Mouse (Mus musculus): ENCODE results near the gene Stac3. TPM values are rescaled to one million over a fixed set of nuclear protein-coding genes. Genes with fewer than 3 reads are reported as not detected.

The Stac3 gene
- total RNA-seq, 2 experiments from 2014 or later, result 5.0 to 6.4 TPM

GRCm38 (mm10) chr10:127509051-127509836 is 7.8 kb downstream of the Stac3 start:
- DNase-seq (ENCODE audit: low spot score in 2 of 2), result peak; percentile 87 to 90

- DNase-seq (ENCODE audit: low spot score in 2 of 2), result peak; percentile 48 to 66
These were observed 8.6 kb downstream of the Stac3 start for GRCm38 (mm10) chr10:127509837-127510701.

GRCm38 (mm10) chr10:127510895-127511617 is 9.6 kb downstream of the Stac3 start:
- peak in 1 of 2 experiments; percentile 21 for DNase-seq (ENCODE audit: low spot score in 2 of 2)

DNA sequence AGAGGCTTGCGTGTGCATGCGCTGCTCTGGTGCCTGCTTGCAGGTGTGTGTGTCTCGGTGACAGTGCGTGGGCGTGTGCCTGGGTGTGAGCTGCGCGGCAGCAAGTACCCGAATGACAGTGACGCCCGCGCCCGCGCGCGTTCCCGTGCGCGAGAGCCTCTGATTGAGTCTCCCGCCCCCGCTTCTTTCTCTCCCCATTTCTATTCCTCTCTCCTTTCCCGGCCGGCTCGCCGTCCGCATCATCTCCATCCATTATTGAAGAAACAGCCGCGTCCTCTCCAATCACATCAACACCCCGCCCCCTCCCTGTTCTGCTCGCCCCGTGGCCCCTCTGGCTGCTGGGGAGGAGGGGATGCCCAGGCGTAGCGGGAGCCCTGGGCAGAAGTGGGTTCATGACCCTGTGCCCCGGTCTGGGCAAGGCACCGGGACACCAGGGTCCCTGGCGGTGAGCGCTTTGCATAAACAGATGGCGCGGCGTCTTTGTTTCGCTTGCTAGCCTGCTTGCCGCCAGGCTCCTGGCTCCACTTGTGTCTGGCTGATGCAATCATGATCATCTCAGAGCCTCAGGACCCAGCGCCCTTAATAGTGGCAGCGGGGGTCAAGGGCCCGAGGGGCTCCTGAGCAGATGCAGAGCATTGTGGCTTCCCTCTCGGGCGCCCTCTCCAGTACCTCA is 10.3 kb downstream of the Stac3 start:
- peak; percentile 76 to 87 for DNase-seq (ENCODE audit: low spot score in 2 of 2)

- DNase-seq (ENCODE audit: low spot score in 2 of 2), result no peak
These were observed 10.8 kb downstream of the Stac3 start for GRCm38 (mm10) chr10:127512307-127512666.

DNA sequence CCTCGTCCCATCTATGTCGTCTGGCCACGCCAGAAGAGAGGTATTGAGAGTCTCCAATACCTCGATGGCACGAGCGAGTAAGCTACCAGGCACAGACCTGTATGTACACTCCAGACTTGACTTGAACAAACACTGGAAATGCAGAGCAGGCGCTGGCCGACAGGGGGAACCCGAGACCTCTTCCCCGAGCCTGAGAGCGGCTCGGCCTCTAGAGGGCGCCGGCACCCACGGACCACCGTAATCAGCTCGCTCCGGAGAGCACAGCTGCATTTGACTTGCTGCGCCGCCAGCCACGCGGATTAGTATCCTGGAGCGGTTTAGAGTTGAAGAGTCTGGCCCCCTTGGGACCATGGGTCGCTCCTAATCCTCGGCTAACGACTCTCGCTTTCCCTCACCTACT is 11.3 kb downstream of the Stac3 start:
- DNase-seq (ENCODE audit: low spot score in 2 of 2), result peak; percentile 96 to 97

DNA sequence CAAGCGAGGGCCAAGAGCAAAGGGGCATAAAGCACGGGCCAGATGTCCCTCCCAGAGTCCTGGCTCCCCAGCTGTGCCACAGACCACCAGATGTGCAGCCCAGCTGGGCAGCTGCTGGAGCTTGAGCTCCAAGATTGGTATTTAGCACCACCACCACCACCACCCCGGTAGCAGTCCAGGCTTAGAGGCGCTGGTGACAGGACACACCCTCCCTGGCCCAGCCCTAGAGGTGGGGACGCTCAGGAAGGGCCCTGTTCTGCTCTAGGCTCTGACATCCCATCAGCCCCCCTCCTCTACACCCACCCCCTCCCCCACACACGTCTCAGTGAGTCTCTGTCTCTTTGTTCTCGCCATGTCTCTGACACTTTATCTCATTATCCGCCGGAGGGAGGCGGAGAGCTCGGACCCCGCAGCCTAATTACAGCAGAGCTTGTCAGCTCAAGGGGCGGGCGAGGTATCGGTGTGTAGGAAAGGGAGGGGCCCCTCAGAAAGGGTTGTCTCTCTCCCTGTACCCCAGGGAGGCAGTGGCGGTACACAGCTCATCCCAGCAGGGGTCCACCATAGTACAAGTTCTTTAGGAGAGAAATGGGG is 12.1 kb downstream of the Stac3 start:
- no peak for DNase-seq (ENCODE audit: low spot score in 2 of 2)

DNA sequence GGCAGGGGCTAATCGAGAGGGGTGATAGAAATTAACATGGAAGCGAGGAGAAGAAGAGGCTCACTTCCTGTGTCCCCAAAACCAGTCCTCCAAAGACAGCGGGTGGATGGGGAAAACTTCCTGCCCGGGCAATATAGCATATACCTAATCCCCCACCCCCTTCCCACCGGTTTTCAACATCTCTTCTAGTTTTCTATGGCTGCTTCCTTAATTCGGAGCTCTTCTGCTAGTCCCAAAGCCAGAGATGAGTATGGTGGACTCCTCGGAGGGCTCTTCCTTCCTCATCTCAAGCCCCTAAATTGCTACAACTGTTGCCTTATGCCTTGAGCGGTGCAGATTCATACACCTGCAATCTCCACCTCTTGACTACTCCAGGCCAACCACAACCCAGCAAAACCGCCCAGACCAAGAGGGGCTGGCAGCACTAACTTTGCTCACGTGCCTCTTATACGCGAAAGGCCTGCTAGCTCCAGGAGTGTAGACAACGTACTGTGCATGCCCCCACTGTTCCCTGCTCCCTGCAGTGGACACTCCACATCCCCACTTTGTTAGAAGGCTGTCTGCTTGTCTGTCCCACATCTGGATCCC is 12.7 kb downstream of the Stac3 start:
- no peak for DNase-seq (ENCODE audit: low spot score in 2 of 2)

GRCm38 (mm10) chr10:127514764-127515163 is 13.3 kb downstream of the Stac3 start, which contains the start of gene Ndufa4l2:
Gene Ndufa4l2, plus strand, starts transcription at chr10:127514967.
- no peak for DNase-seq (ENCODE audit: low spot score in 2 of 2)

DNA sequence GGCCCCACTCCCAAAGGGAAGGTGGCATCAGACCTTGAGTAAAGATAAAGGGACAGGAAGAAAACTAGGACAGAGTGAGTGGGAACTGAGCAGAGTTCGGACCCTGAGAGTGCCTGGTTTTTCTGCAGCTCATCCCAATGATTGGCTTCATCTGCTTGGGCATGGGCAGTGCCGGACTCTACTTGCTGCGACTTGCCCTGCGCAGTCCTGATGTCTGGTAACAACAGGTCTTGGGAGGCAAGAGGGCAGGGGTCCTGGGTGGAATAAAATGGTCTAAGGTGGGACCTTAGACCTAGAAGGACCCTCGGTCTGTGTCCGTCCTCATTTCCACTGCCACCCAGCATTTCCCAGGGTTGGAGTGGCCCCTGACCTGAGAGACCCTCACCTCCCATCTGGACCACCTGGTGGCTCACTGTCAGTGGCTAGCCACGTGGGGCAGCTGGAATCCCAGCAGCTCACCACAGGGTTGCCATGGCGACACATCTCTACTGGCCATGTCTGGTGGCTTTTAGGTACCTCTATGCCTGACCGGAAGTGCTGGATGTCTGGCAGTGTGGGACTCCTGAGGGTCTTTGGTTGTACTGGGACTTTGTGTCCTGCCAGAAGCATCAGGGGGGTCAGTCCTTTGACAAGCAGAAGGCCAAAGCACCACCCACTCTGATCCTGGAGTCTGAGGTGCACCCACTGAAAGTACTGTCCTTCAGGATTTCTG is 13.9 kb downstream of the Stac3 start:
- DNase-seq (ENCODE audit: low spot score in 2 of 2), result no peak

- no peak for DNase-seq (ENCODE audit: low spot score in 2 of 2)
These were observed 14.5 kb downstream of the Stac3 start for GRCm38 (mm10) chr10:127515983-127516459.

DNA sequence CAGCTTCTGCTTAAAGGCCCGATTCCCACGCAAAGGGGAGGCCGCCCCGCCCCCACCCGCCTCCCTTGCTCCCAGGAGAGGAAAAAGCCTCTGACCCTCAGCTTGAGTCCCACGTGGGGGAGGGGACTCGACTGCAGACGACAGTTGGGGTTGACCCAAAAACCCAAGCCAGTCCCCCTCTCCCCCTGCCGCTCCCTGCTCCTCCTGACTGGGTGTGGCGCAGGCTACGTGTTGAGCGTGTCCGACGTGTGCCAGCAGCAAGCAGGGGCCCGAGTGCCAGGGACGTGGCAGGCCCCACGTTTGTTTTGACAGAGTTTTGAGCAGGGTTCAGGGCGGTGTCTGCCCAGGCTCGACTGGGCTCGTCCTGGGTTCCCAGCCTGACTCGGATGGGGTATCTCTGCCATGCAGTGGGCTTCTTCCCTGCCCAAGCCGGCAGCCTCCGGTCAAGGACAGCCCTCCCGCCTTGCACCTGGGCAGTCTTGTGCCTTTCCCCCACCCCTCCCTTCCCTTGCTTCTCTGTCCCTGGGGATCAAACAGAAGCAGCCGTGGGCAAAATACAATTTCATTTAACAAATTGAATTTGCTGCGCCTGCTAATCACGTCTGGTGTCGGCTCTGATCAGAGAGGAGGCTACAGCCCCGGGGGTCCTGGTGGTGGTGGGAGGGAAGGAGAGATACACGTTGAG is 15.2 kb downstream of the Stac3 start:
- no peak for DNase-seq (ENCODE audit: low spot score in 2 of 2)

GRCm38 (mm10) chr10:127517941-127518340 is 16.5 kb downstream of the Stac3 start:
- DNase-seq (ENCODE audit: low spot score in 2 of 2), result no peak

DNA sequence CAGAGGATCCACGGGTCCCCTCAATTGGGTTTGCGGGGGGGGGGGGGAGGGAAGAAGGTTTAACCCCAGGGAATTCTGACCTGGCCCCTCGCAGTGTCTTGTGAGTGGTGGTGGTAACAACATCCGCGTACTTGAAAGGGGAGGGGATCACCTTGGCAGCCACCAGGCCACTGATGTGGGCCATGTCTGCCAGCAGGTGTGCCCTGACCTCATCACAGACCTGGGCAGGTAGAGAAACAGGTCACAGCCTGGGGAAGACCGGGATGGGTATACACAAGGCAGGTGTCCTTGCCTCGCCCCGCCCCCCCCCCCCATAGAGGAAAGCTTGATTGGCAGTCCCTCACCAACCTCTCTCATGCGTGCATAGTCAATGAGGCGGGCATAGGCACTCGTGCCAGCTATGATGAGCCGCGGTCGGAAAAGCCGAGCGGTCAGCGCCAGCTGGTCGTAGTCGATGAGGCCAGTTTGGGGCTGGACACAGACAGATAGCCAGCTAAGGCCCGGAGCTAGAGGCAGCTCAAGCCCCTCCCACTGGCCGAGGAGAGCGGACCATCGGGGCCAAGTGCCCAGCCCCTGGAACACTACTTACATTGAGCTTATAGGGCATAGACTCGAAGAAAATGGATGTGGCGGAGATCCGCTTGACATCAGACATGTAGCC is 17.7 kb downstream of the Stac3 start:
- DNase-seq (ENCODE audit: low spot score in 2 of 2), result no peak

- DNase-seq (ENCODE audit: low spot score in 2 of 2), result no peak
These were observed 18.6 kb downstream of the Stac3 start for GRCm38 (mm10) chr10:127519903-127520713.

GRCm38 (mm10) chr10:127520714-127521357 is 19.4 kb downstream of the Stac3 start:
- no peak for DNase-seq (ENCODE audit: low spot score in 2 of 2)

- DNase-seq (ENCODE audit: low spot score in 2 of 2), result no peak
These were observed 20.2 kb downstream of the Stac3 start for GRCm38 (mm10) chr10:127521611-127522080.

All from layer of hippocampus, postnatal 14 days (tissue).